Mouse (Mus musculus) c-Kit-positive CD71-negative TER-119-negative erythroid progenitor cells, embryonic 14.5 days (primary cell): Measurements from ENCODE around the gene Myo1d.
A peak's percentile ranks its signal among the peaks of the same experiment; 100 is the strongest.
"Not testable (repeated sequence)": the region's sequence is repeated elsewhere in the genome, so short reads cannot be mapped to it uniquely, and the experiment has no call there.

Source experiments
- DNase-seq: peaks from one replicate; pipeline ENCODE4 v3.0.0-alpha.2; 2013; ENCODE audit warnings: low read depth

Myo1d gene

GRCm38 (mm10) chr11:80481409-80482050 lies 298.3 kb downstream of the Myo1d start:
- no peak for DNase-seq

DNA sequence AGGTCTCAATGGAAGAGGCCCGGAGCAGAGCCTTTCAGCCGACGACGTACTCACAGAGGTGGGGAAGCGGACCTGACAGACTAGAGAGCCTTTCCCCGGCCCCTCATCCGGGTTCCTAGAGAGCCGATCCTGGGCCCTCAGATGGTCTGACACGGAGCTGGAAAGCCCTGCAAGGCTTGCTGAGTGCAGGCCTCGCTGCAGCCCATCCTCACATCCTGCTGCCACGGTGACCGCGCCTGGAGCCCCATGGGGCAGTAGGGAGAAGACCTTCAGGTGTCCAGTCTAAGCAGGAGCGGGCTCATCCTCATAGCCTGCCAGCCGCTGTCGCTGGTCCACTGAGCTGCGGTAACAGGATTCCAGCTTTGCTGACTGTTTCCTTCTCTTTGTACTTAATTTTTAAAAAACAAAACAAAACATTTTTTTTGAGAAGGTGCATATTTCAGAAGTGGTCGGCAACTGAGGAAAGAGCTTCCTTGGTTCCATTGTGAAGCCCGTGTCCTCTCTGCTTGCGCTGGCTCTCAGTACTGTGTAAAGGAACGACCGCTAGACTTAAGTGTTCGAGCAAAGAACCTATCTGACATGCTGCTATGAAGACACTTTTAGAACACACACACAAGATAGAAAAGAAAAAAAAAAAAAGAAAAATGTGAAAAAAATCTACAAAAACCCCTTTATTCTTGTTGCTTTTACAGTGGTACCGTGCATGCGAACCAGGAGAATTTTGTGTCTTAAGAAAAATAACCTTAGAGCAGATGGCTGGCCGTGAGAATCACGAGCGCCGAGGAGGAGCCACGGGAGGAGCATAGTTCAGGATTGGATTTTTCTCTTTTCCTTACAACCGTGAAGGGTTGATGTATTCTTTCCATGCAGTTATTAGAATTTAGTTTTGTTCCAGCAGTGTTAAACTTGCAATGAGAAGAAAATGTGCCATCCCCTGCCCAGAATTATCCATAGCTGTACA lies 299.6 kb downstream of the Myo1d start:
- DNase-seq, result no peak

- no peak for DNase-seq
Observed at GRCm38 (mm10) chr11:80479425-80479824, 300.4 kb downstream of the Myo1d start.

DNA sequence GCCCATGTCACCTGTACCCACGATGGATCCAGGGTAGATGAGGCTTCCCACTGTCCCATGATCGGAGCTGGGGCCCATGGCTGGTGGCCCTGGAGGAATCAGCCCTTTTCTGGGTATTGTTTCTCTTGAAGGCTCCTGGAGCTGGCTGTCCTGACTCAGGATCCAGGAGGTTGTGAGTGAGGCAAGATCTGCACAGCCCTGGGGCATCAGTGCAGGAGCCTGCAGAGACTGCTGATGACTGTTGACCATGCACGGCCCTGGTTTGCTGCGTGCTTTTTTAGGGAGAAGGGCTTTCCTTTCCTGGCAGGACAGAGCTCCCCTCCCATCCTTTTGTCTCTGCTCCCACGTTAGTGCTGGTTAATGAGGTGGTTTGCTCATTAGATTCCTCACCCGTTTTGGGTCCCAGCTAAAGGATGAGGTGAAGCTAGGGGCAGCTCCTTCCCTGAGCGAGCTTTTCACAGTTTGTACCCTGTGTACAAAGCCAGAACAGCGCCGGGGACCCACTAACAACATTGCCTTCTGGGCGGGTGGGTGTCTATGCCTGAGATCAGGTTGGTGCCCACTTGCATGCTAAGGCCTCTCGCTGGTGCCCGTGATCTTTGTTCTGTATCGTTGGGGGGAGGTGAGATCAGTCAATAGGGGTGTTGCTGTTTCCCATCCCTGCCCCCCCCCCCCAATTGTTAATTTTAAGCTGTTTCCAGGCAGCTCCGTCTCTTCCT lies 301.0 kb downstream of the Myo1d start:
- no peak for DNase-seq

- no peak for DNase-seq
Observed at GRCm38 (mm10) chr11:80477341-80478199, 302.3 kb downstream of the Myo1d start.

GRCm38 (mm10) chr11:80476222-80477189 lies 303.3 kb downstream of the Myo1d start, which contains the start of gene Cdk5r1:
Gene Cdk5r1, plus strand, starts transcription at chr11:80477023.
- peak; percentile 72 for DNase-seq

DNA sequence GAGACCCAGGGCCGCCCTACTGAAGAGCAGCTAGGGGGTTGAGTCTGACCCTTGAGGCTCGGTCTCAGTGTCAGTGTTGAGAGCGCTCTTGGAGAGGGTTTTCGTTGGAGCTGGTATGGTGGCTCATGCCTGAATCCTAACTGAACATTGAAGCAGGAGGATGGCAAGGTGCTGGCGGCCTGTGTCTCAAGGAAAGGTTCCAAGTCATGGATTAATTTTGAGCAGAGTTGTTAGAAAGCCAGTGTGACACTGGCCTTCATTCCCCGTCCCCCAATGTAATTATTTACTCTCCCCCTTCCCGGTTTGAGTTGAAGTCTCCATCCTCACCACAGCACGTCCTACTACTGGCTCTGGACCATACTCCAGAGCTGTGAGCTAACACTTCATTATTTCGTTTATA lies 304.3 kb downstream of the Myo1d start:
- no peak for DNase-seq

GRCm38 (mm10) chr11:80474846-80475245 lies 305.0 kb downstream of the Myo1d start:
- DNase-seq, result no peak

DNA sequence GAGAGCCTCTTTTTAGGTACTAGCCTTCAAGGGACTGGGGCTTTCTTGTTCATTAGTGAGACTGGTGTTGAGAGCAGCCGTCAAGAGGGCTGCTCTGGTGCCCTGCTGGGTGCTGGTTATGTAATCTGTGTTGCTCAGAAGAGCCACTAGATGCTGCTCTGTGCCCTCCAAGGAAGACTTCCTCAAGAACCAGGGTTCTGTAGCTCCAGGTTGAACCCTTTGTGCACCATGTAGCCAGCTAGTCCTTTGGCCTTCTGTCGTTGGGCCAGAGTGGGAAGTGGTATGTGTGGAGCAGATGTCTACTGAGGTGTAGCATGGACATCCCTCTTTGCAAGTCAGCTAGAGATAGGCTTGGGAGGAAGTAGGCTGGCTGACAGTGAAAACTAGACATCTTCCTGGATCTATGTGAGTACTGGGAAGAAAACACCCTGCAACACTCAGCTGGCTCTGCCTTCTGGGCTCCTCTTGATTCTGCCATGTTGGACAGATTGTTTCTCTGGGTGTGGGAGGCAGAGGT lies 305.6 kb downstream of the Myo1d start:
- no peak for DNase-seq

- DNase-seq, result no peak
Observed at GRCm38 (mm10) chr11:80471836-80472605, 307.8 kb downstream of the Myo1d start.

- DNase-seq, result not testable (repeated sequence)
Observed at GRCm38 (mm10) chr11:80463605-80464130, 316.2 kb downstream of the Myo1d start.

DNA sequence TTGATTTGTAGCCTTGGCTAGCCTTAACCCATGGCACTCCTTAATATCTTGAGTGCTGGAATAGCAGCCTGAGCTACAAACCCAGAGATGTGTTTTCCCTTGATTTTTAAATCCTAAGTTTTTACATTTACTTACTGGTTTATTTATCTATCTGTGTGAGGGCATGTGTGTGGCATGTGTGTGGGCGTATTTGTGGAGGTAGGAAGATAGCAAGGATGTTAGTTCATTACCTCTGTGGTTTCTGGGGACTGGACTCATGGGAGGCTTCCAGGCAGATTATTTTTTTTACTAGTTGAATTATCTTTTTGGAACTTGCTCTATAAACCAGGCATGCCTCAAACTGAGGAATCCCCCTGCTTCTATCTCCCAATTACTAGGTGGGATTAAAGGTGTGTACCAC lies 326.6 kb downstream of the Myo1d start:
- no peak for DNase-seq

DNA sequence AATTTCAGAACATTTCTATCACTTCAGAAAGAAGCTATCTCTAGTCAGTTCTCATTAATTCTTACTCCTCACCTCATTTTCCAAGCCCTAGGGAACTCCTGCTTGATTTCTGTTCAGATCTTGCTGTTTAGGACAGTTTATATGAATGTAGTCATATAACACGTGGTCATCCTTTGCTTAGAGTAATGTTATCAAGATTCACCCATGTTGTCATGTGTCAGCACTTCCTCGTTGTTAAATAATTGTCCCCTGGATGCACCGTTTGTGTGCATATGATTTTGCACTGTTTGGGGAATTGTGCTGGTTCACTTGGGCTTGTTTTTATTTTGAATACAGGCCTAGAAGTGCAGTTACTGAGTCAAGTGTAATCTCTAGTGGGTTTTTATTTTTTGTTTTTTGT lies 327.6 kb downstream of the Myo1d start:
- DNase-seq, result no peak

DNA sequence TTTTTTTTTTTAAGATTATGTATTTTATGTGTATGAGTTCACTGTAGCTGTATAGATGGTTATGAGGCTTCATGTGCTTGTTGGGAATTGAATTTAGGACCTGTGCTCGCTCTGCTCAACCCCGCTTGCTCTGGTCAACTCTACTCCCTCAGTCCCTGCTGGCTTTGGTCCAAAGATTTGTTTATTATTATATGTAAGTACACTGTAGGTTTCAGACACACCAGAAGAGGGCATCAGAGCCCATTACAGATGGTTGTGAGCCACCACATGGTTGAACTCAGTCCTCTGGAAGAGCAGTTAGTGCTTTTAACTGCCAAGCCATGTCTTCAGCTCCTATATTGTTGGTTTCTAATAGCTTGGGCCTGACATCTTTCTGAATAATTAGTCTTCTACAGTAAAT lies 330.0 kb downstream of the Myo1d start:
- no peak for DNase-seq

DNA sequence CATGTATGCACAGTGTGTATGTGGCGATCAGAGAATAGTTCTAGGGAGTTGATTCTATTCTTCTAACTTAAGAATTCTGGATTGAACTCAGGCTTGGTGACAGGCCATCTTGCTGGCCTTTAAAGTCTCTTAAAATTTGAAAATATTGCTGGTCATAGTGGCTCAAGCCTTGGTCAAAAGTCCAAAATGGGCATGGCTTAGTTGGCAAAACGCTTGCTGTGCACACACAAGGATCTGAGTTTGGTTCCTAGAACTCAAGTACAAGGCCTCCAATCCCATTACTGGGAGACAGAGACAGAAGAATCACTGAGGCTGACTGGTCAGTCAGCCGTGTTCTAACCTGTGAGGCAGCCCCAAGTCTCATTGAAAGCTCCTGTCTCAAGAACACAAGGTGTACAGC lies 332.9 kb downstream of the Myo1d start:
- no peak for DNase-seq
